Mouse (Mus musculus) lung, adult 2 months (tissue): Measurements from ENCODE around the gene Ptchd3. TPM values are rescaled to one million over a fixed set of nuclear protein-coding genes. Genes with fewer than 3 reads are reported as not detected.

Experiments
- DNase-seq: peaks from one replicate; pipeline ENCODE4 v3.0.0; 2022
- H3K4me1 ChIP-seq: fragments of 200-500 bp; 2 replicates; pipeline ENCODE4 v1.6.1; 2011; ENCODE audit warnings: low read length; ENCODE audit not compliant: control insufficient read depth, insufficient read depth
- H3K4me3 ChIP-seq: fragments of 200-500 bp; replicated peaks from 2 replicates; pipeline ENCODE3; 2011; ENCODE audit warnings: low read depth, mild to moderate bottlenecking, control low read depth, low read length; ENCODE audit errors: extremely low read depth
- CTCF ChIP-seq: fragments of 200-500 bp; IDR thresholded peaks from 2 replicates; pipeline ENCODE4 v1.5.1; 2011; ENCODE audit warnings: mild to moderate bottlenecking, low read length, control low read depth; ENCODE audit not compliant: insufficient read depth
- POLR2A ChIP-seq: fragments of 200-500 bp; IDR thresholded peaks from 2 replicates; pipeline ENCODE4 v1.6.1; 2011; ENCODE audit warnings: low read depth, mild to moderate bottlenecking, control low read depth, low read length, borderline replicate concordance; ENCODE audit errors: extremely low read depth
- WGBS: fragments of 180-500 bp; shearing (Covaris S2); methylation state at CpG from one replicate; pipeline ENCODE4 v1.1.7; 2018; 5-methylcytosine and 5-hydroxymethylcytosine counted together
- polyA plus RNA-seq: library from polyadenylated mRNA; depleted of rRNA; stranded (reverse); fragments of >200 nt; gene quantifications from 2 replicates; pipeline ENCODE4 v1.2.3, GENCODE M21; 2012; rRNA removed

The Ptchd3 gene
- 0.05 TPM in 1 of 2 replicates, not detected in the other for polyA plus RNA-seq

DNA sequence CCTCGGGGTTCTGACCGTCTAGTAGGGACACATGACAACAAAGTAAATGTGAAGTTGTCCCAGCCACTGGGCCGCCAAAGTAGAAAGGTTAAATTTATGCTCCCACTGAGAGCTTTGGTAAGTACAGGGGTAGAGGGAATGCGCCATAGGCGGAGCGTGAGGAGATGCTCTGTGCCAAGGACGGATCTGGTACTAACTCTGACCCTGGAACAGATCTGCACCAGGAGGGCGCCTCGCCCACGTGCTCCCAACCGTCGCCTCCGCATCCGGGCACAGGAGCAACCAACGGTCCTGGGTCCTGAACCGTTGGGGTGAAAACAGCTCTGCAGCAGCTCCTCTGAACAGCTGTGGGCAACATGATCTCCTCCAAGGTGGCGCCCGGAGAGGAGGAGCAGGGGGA, at the start of gene Ptchd3:
TSS of gene Ptchd3 (plus strand) at position 301 of the 400 bp plus-strand sequence.
- no peak for DNase-seq
- Histone ChIP-seq H3K4me1 (no peaks in the 10 kb centered on the region), H3K4me3 (no peak within 1 kb of the TSS)
- 62% methylated on average over 18 of the region's 18 CpGs for WGBS
- TF ChIP-seq CTCF, result no peak
- TF ChIP-seq POLR2A, result no peak

DNA sequence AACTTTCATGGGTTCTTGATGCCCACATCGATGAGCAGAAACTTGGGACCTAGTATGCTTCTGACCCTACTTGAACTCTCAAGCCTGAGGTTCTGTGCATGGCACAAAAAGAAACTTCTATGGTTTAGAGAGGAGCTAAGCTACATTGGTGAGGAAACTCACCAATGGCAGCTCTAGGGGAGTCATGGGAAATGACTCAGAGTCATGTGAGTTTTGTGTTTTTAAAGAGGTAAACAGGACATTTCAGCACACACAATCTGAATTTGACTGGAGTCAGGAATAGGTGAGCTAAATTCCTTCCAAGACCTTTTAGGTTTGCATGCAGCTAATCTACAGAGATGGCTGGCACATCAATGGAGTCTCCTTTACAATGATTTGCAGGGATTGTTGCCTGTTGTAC, 48.2 kb upstream of the Ptchd3 start:
- WGBS, result 78% methylated on average over 1 of the region's 1 CpGs
- Histone ChIP-seq H3K4me1 (no peaks in the 10 kb centered on the region), H3K4me3 (no peak overlapping the region)
- no peak for DNase-seq
- TF ChIP-seq CTCF, result no peak
- TF ChIP-seq POLR2A, result no peak

DNA sequence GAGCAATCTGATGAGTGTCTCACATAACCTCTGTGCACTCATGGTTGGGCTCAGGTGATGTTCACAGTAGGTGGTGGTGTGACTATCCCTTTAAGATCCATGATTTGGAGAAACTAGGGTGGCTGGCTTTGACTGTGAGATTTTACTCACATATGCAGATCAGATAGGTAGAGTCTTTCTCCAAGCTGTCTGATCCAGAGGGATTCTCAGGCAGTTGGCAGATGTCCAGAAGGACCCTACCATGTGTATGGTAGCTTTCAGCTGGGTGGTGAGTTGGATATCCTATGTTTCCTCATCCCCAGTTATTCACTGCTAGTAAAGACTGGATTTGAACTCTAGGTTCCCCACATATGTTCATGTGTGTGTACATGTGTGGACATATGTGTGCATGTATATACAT, 42.6 kb upstream of the Ptchd3 start:
- Histone ChIP-seq H3K4me1 (peaks cover 15% of the 10 kb centered on the region), H3K4me3 (no peak overlapping the region)
- DNase-seq, result no peak
- TF ChIP-seq CTCF (no peak), POLR2A (no peak)

DNA sequence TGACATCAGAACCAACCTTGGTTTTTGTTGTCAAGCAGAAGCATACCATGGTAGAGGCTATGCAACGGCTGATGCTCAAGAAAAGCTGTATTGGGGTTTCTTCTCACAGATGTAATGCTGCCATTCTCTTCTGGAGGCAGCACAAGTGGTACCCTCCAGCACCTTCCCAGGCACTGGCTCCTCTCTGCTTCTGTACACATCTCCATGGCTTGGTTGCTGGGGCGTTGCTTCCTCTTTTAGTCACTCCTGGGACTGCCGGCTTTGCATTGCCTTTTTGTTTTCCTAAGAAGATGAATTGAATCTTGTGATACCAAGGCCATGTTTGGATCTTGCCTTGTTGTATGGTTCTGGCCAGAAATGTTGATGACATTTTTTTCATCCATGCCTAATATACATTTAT, 40.5 kb upstream of the Ptchd3 start:
- DNase-seq, result no peak
- WGBS, result 74% methylated on average over 3 of the region's 3 CpGs

DNA sequence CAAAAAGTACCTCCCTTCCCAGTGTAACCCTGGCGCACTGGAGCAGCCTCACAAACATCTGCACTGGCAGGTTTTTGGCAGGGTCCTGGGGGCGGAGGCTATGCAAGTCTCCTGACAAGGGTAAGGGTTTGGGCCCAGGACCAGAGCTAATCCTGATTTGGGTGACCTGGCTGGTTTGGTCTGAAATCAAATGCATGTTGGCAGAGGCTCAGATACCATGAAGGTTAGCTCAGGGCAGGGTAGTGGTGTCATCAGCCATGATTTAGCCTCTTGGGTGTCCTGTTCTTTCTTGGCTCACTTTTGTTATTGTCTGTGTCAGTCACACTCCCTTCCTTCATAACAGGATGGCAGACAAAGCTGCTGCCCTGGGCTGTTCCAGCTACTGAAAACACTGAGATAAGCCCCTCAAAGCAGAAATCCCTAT, 39.4 kb upstream of the Ptchd3 start:
- Histone ChIP-seq H3K4me1 (peaks cover 27% of the 10 kb centered on the region), H3K4me3 (no peak overlapping the region)
- 65% methylated on average over 2 of the region's 2 CpGs for WGBS
- DNase-seq, result no peak
- TF ChIP-seq CTCF (no peak), POLR2A (no peak)

More for the DNA sequence above, 40.5 kb upstream of the Ptchd3 start:
- no peak for TF ChIP-seq POLR2A
- TF ChIP-seq CTCF, result no peak
- Histone ChIP-seq H3K4me1 (peaks cover 23% of the 10 kb centered on the region), H3K4me3 (no peak overlapping the region)

DNA sequence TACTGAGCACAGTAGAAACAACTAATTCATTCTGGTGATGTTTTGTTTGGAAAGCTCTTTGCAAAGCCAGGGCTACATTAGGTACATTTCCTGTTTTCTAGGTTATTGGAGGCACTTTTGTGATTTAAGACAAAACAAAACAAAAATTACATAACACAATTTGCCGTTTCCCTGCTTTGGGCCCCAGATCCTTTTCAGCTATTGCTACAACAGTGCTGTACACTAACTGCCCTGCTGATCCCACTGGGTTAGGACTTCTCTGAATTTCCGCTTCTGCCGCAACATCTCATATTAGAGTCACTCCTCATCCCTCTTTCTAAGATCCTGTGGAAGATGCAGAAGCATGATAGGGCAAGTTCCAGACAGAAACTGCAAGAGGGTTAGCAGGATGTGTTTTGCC, 38.6 kb upstream of the Ptchd3 start:
- no peak for DNase-seq
- 68% methylated on average over 3 of the region's 3 CpGs for WGBS
- no peak overlapping the region for H3K4me3 ChIP-seq
- peaks cover 27% of the 10 kb centered on the region for H3K4me1 ChIP-seq
- no peak for TF ChIP-seq CTCF
- no peak for TF ChIP-seq POLR2A

DNA sequence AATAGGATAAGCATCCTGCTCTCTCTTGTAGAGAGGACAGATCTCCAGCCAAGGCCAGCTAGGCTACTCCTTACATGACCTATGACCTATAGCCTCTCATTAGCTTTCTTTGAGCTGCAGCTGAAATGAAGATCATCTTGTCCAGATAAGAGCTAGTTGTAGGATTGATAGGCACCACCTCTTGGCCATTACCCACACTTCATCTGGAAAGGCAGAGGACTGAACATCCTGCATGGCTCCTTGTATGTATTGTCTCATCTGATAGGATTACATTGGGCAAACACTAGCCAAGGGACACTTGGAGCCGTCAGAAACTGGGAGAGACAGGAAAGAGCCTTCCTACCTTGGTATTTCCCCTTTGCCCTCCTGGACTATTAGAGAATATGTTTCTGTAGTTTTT, 38.1 kb upstream of the Ptchd3 start:
- Histone ChIP-seq H3K4me1 (peaks cover 27% of the 10 kb centered on the region), H3K4me3 (no peak overlapping the region)
- no peak for TF ChIP-seq POLR2A
- no peak for TF ChIP-seq CTCF
- 39% methylated on average over 1 of the region's 1 CpGs for WGBS
- DNase-seq, result no peak

DNA sequence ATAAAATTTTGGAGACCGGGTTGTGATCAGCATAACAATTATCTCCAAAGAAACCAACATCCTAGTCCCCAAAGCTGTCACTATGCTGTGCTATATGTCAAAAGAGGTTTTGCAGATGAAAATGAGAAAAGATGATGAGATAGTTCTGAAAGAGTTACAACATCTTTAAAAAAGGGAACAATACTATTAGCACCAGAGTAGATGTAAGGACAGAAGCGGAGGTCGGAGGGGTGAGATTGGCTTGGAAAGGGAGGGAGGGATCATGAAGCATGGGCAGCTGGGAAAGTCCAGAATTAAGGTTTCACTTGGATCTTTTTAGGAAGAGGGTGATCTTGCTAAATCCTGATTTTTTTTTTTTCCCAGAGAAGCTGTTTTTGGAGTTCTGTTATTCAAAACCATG, 36.5 kb upstream of the Ptchd3 start:
- Histone ChIP-seq H3K4me1 (peaks cover 27% of the 10 kb centered on the region), H3K4me3 (no peak overlapping the region)
- DNase-seq, result no peak
- TF ChIP-seq POLR2A (no peak), CTCF (no peak)
- 85% methylated on average over 3 of the region's 3 CpGs for WGBS

DNA sequence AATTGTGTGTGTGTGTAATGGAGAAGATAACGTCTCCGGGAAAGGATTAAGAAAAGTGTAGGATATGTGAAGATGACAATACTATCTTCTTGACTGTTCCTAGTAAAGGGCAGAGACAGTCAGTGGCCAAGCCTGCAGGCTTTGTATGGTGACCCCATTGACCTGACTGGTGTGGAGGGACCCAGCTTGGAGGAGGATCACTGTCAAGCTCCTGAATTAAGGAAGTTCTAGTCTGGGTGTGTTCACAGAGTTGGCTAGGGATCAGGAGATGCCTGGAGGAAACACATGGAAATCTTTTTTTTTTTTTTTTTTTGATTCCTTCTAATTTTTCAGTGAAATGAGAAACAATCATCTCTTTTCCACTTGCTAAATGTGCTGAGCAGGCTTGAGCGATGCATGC, 35.9 kb upstream of the Ptchd3 start:
- 50% methylated on average over 3 of the region's 3 CpGs for WGBS
- H3K4me3 ChIP-seq, result no peak overlapping the region
- no peak for TF ChIP-seq CTCF
- TF ChIP-seq POLR2A, result no peak
- DNase-seq, result no peak
- H3K4me1 ChIP-seq, result peaks cover 27% of the 10 kb centered on the region

DNA sequence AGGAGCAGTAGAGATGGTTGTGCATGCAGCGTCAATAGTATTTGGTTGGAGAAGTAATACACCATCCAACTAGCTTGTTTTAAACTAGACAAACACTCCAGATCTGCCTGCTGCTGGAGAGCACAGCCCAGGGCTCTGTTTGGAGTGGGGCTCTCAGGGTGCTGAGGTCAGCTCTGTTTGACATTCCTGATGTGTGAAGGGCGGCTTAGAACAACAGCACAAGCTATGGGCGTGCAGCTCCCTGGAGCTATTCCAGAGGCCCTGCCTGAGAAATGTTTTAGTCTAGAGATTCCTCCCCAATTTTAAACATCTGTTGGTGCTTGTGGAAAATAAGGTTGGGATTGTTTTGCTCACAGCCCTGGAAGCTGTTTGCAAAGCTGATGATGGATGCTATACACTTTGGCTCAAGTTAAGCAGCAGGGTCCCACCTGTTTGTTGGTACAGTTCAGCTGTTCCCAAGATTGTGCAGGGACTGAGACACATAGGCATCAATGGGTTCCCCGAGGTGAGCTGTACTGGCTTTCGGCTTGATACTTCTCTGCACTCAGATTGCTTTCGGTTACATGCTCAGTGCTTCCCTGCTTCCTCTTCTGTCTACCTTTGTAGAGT, 35.4 kb upstream of the Ptchd3 start:
- peak; percentile 73 for DNase-seq
- 33% methylated on average over 6 of the region's 6 CpGs for WGBS

DNA sequence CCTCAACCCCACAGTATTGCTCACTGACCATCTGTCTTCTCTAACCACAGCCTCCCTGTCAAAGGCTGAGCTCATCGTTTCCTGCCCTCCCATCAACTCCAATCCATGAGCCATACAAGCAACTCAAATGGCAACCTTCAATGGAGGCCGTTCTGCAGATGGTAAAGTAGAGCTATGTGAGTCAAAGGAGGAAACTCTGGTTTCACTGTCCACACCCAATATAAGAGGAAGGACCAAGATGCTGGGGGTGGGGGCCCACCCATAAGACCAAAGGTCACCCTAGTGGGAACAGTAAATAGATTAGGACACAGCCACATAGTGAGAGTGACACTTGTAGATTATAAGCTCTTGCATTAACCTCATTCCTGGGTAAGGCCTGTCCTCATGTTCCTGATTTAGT, 34.1 kb upstream of the Ptchd3 start:
- no peak overlapping the region for H3K4me3 ChIP-seq
- 78% methylated on average over 2 of the region's 2 CpGs for WGBS
- no peak for TF ChIP-seq CTCF
- no peak for TF ChIP-seq POLR2A
- no peak for DNase-seq
- H3K4me1 ChIP-seq, result peaks cover 21% of the 10 kb centered on the region

More for the DNA sequence above, 35.4 kb upstream of the Ptchd3 start:
- TF ChIP-seq POLR2A (no peak), CTCF (no peak)
- Histone ChIP-seq H3K4me3 (no peak overlapping the region), H3K4me1 (peaks cover 27% of the 10 kb centered on the region)
